Mouse (Mus musculus): ENCODE measurements around the gene Slc38a7. TPM values are rescaled to one million over a fixed set of nuclear protein-coding genes. Genes with fewer than 3 reads are reported as not detected.

Gene Slc38a7
- total and polyA plus RNA-seq, 2 experiments from 2014 or later = 28.5 to 50.4 TPM

DNA sequence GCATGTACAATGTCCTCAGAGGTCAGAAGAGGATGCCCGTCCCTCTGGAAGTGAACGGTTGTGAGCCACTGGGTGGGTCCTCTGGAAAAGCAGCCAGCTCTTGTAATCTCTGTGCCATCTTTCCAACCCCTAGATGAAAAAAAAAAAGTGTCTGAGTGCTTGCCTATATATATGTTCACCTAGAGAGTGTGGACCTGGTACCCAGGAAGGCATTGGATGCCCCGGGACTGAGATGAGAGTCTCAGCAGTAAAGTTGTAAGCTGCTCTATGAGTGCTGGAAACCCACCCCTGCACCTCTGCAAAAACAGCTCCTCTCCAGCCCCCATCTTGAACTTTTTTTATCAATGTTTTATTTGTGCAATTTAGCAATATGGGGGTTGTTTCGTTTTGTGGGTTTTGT is 44.7 kb downstream of the Slc38a7 start:
- H3K36me3 ChIP-seq (ENCODE audit: insufficient read depth) = no peaks in the 10 kb centered on the region
- peaks cover 8% of the 10 kb centered on the region for H3K4me1 ChIP-seq (ENCODE audit: insufficient read depth)
- H3K4me3 ChIP-seq (ENCODE audit: low read depth, low read length) = no peak overlapping the region
- H3K27ac ChIP-seq (ENCODE audit: low read depth, low read length) = no peak overlapping the region
- DNase-seq (no peak), ATAC-seq (no peak)
- no peak for TF ChIP-seq CTCF (IDR thresholded peaks at IDR 0.05; ENCODE audit: low read depth)
- H3K27me3 ChIP-seq (ENCODE audit: insufficient read depth, low read length) = no peaks in the 10 kb centered on the region
- no peak overlapping the region for H3K9ac ChIP-seq
- 88% methylated on average over 4 of the region's 4 CpGs for WGBS
- H3K4me2 ChIP-seq (ENCODE audit: low read depth) = no peak overlapping the region
- H3K9me3 ChIP-seq (ENCODE audit: low read length) = no peaks in the 10 kb centered on the region

DNA sequence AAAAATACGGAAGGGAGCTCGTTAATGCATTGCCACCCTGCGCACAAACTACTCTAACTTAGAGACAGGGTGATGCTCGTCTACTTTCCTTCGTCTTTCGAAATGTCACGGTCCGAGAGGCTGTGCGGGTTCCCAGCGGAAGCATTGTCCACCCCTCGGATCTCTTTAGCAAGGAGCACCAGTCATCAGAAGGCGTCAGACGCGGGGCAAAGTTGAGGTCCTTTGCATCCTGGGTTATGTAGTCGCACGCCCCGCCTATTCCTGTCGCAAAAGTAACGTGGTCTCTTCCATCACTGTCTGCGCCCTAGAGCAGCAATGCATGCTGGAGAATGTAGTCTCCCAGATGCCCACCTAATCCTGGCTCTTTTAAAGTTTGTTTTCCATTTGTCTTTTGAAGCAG is 45.5 kb downstream of the Slc38a7 start:
- Histone ChIP-seq H3K4me1 (ENCODE audit: insufficient read depth) (peaks cover 8% of the 10 kb centered on the region), H3K4me3 (ENCODE audit: low read depth, low read length) (peak overlapping the region; percentile 94), H3K27me3 (ENCODE audit: insufficient read depth, low read length) (no peaks in the 10 kb centered on the region), H3K4me2 (ENCODE audit: low read depth) (peak overlapping the region; percentile 89), H3K36me3 (ENCODE audit: insufficient read depth) (no peaks in the 10 kb centered on the region), H3K27ac (ENCODE audit: low read depth, low read length) (peak overlapping the region; percentile 88), H3K9me3 (ENCODE audit: low read length) (no peaks in the 10 kb centered on the region), H3K9ac (peak overlapping the region; percentile 46)
- ATAC-seq = peak; percentile 95
- TF ChIP-seq CTCF (IDR thresholded peaks at IDR 0.05; ENCODE audit: low read depth) = no peak
- peak; percentile 97 for DNase-seq
- WGBS = under 1% methylated on average over 20 of the region's 20 CpGs

DNA sequence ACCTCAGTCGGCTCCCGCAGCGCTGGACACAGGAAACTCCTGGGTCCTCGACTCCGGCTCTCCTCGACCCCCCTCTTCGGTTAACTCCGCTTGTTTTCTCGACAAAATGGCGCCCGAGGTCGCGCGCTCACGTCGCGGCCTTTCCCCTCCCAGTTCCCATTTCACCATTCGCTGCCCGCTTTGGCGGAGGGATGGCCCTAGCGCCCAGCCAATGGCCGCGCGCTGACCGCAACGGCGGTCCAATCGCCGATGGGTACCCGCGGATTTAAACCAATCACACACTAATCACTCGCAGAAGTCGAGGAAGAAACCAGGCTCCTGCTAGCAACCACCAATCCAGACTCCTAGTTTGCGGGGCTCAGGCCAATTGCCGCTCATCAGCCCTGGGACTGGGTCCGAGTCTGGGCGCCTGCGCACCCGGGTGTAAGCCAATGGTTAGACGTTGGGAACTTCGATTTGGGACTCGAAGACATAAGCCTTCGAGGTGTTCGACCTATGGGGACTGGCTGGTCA is 46.0 kb downstream of the Slc38a7 start, which contains the start of gene Cnot1:
TSS of gene Cnot1 (minus strand) at position 134 of the 513 bp plus-strand sequence.
- no peak for TF ChIP-seq CTCF (IDR thresholded peaks at IDR 0.05; ENCODE audit: low read depth)
- H3K4me3 ChIP-seq (ENCODE audit: low read depth, low read length) = peak within 1 kb of the TSS; percentile 94
- peak within 1 kb of the TSS; percentile 89 for H3K4me2 ChIP-seq (ENCODE audit: low read depth)
- H3K9me3 ChIP-seq (ENCODE audit: low read length) = no peaks in the 10 kb centered on the region
- ATAC-seq (peak; percentile 96), DNase-seq (peak; percentile 99)
- 1% methylated on average over 44 of the region's 44 CpGs for whole genome bisulfite sequencing
- peak within 1 kb of the TSS; percentile 94 for H3K9ac ChIP-seq
- H3K36me3 ChIP-seq (ENCODE audit: insufficient read depth) = no peaks in the 10 kb centered on the region
- peaks cover 8% of the 10 kb centered on the region for H3K4me1 ChIP-seq (ENCODE audit: insufficient read depth)
- no peaks in the 10 kb centered on the region for H3K27me3 ChIP-seq (ENCODE audit: insufficient read depth, low read length)
- peak within 1 kb of the TSS; percentile 88 for H3K27ac ChIP-seq (ENCODE audit: low read depth, low read length)

DNA sequence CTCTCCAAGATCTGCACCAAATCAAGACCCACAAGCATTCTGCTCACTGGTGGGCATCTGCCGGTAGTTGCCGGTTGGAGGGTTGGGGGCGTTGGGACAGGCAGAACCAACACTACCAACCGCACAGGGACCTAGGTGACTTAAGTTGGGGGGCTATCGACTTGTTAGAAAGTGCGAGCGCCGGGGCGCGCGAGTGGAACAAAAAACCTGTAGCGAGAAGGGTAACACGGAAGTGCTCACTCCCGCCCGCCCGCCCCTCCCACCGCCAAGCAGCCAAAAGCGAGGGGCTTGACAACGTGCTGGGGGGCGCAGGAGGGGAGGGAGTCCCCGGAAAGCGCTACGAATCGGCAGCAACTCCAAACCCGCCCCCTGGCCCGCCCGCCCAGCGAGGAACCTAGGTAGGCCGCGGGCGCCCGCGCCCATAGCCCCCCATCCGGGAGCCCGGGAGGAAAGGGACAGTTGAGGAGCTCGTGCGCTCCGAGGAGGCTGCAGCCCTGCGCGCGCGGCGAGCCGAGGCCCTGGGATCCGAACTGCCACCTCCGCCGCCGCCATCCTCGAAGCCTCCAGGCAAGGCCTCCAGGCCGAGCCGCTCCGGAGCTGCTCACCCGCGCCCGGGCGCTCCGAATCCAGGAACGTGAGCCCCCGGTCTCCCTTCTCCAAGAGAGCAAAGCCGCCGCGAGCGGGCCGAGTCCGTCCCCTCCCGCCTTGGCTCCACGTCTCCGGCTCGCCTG is 46.7 kb downstream of the Slc38a7 start:
- no peak for TF ChIP-seq CTCF (IDR thresholded peaks at IDR 0.05; ENCODE audit: low read depth)
- DNase-seq = no peak
- Histone ChIP-seq H3K9me3 (ENCODE audit: low read length) (no peaks in the 10 kb centered on the region), H3K36me3 (ENCODE audit: insufficient read depth) (no peaks in the 10 kb centered on the region), H3K4me1 (ENCODE audit: insufficient read depth) (peaks cover 8% of the 10 kb centered on the region), H3K27ac (ENCODE audit: low read depth, low read length) (peak overlapping the region; percentile 88), H3K27me3 (ENCODE audit: insufficient read depth, low read length) (no peaks in the 10 kb centered on the region), H3K4me3 (ENCODE audit: low read depth, low read length) (peak overlapping the region; percentile 94), H3K9ac (peak overlapping the region; percentile 94), H3K4me2 (ENCODE audit: low read depth) (peak overlapping the region; percentile 89)
- ATAC-seq = no peak
- 1% methylated on average over 67 of the region's 69 CpGs for WGBS

DNA sequence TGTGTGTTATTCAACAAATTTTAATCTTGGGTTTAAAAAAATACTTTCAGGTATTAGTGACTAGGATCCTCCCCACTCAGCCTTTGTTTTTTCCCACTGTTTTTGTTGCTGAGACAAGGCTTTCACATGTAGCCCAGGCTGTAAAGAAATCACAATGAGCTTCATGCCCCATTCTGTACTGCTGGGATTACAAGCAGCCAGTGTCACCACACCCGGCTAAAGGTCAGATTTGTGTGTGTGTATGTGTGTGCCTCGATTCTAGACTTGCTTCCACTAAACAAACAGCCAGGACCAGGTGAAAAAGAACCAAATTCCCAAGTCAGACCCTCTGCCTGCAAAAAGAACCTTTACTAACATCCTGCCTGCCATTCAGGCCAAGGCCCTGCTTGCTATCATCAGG is 47.9 kb downstream of the Slc38a7 start:
- peak overlapping the region; percentile 89 for H3K4me2 ChIP-seq (ENCODE audit: low read depth)
- ATAC-seq (no peak), DNase-seq (no peak)
- H3K9ac ChIP-seq = 0 out of 2 replicates have a peak overlapping the region, but pooled peaks have one; percentile 94
- H3K4me1 ChIP-seq (ENCODE audit: insufficient read depth) = peaks cover 8% of the 10 kb centered on the region
- H3K4me3 ChIP-seq (ENCODE audit: low read depth, low read length) = peak overlapping the region; percentile 94
- H3K27ac ChIP-seq (ENCODE audit: low read depth, low read length) = no peak overlapping the region
- no peaks in the 10 kb centered on the region for H3K9me3 ChIP-seq (ENCODE audit: low read length)
- H3K27me3 ChIP-seq (ENCODE audit: insufficient read depth, low read length) = no peaks in the 10 kb centered on the region
- TF ChIP-seq CTCF (IDR thresholded peaks at IDR 0.05; ENCODE audit: low read depth) = no peak
- H3K36me3 ChIP-seq (ENCODE audit: insufficient read depth) = no peaks in the 10 kb centered on the region
- WGBS = 61% methylated on average over 2 of the region's 2 CpGs

DNA sequence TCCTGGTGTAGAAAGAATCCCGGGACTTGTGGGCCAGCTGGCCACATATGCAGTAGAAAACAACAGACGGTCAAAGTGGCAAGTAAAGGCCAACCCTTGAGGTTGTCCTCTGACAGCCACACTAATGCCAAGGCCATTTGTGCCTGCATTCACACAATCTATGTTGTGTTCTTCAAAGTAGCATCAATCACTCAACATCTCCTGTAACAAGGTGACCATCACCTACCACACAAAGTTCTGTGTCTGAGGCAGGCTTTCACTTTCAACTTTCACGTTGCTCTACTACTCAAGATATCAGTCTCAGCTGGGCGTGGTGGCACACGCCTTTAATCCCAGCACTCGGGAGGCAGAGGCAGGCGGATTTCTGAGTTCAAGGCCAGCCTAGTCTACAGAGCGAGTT is 51.1 kb downstream of the Slc38a7 start:
- TF ChIP-seq CTCF (IDR thresholded peaks at IDR 0.05; ENCODE audit: low read depth) = no peak
- Histone ChIP-seq H3K4me2 (ENCODE audit: low read depth) (no peak overlapping the region), H3K27me3 (ENCODE audit: insufficient read depth, low read length) (no peaks in the 10 kb centered on the region), H3K9ac (no peak overlapping the region), H3K27ac (ENCODE audit: low read depth, low read length) (no peak overlapping the region), H3K4me1 (ENCODE audit: insufficient read depth) (peaks cover 8% of the 10 kb centered on the region), H3K36me3 (ENCODE audit: insufficient read depth) (no peaks in the 10 kb centered on the region), H3K9me3 (ENCODE audit: low read length) (no peaks in the 10 kb centered on the region), H3K4me3 (ENCODE audit: low read depth, low read length) (no peak overlapping the region)
- 89% methylated on average over 8 of the region's 8 CpGs for WGBS
- DNase-seq (no peak), ATAC-seq (no peak)

DNA sequence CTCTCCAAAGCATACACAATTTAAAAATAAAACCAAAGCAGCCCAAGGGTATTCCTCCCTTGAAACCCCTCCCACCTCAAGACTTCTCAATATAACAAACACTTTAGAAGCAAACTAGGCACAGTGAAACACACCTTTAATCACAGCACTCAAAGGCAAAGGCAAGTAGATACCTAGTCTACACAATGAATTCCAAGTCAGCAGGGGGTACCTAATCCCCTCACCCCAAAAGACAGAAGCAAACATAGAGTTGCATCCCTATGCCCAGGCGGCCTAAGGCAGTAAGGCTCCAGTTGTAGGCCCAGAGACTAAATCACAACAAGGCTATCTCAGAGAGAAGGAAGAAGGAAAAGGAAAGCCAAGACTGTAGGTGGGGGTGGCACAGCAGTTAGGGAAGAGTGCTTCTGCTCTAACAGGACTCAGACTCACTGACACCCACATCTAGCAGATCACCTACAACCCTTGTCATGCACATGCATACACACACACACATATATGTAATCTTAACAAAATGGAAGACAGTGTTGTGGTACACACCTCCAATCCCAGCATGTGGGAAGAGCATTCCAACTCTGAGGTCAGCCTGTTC is 51.8 kb downstream of the Slc38a7 start:
- Histone ChIP-seq H3K27me3 (ENCODE audit: insufficient read depth, low read length) (no peaks in the 10 kb centered on the region), H3K36me3 (ENCODE audit: insufficient read depth) (no peaks in the 10 kb centered on the region), H3K27ac (ENCODE audit: low read depth, low read length) (no peak overlapping the region), H3K9ac (no peak overlapping the region), H3K4me1 (ENCODE audit: insufficient read depth) (peaks cover 8% of the 10 kb centered on the region), H3K4me2 (ENCODE audit: low read depth) (no peak overlapping the region), H3K9me3 (ENCODE audit: low read length) (no peaks in the 10 kb centered on the region), H3K4me3 (ENCODE audit: low read depth, low read length) (no peak overlapping the region)
- ATAC-seq = no peak
- TF ChIP-seq CTCF (IDR thresholded peaks at IDR 0.05; ENCODE audit: low read depth) = no peak
- DNase-seq = no peak
- 73% methylated on average over 1 of the region's 1 CpGs for WGBS

All from forebrain, postnatal 0 days (tissue).